Mouse (Mus musculus) limb, embryonic 14.5 days (tissue): ENCODE measurements at regions not wholly inside any gene's neighbourhood (a gene's known extent, or its start where the extent isn't known, plus 50 kb on each side); places are given as distances from the start of the nearest gene placed in this dataset.

Experiments
- ATAC-seq: fragments of 200-750 bp; cut with Nextera tagmentation; 2 replicates; pipeline ENCODE4 v1.8.0; 2017; ENCODE audit warnings: low read depth, moderate number of reproducible peaks, moderate TSS enrichment; ENCODE audit not compliant: low FRiP score
- DNase-seq: peaks from one replicate; pipeline ENCODE4 v3.0.0-alpha.2; 2015; ENCODE audit warnings: low spot score
- H3K27ac ChIP-seq: fragments of 300-500 bp; sonication (generic); replicated peaks from 2 replicates; pipeline ENCODE4 v1.5.1; 2014; ENCODE audit warnings: low read depth, mild to moderate bottlenecking, low read length, moderate library complexity, mixed read lengths
- H3K27me3 ChIP-seq: fragments of 300-500 bp; sonication (generic); 2 replicates; pipeline ENCODE4 v1.6.1; 2014; ENCODE audit warnings: low read length, mixed read lengths; ENCODE audit not compliant: control insufficient read depth, insufficient read depth
- H3K36me3 ChIP-seq: fragments of 300-500 bp; sonication (generic); 2 replicates; pipeline ENCODE4 v1.6.1; 2014; ENCODE audit warnings: mild to moderate bottlenecking, low read length, moderate library complexity, mixed read lengths; ENCODE audit not compliant: control insufficient read depth, insufficient read depth
- H3K4me1 ChIP-seq: fragments of 300-500 bp; sonication (generic); 2 replicates; pipeline ENCODE4 v1.6.1; 2014; ENCODE audit warnings: antibody characterized with exemption, low read length, mixed read lengths; ENCODE audit not compliant: control insufficient read depth, insufficient read depth
- H3K4me2 ChIP-seq: fragments of 300-500 bp; sonication (generic); replicated peaks from 2 replicates; pipeline ENCODE4 v1.6.1; 2014; ENCODE audit warnings: low read depth, mild to moderate bottlenecking, low read length, moderate library complexity; ENCODE audit not compliant: severe bottlenecking
- H3K4me3 ChIP-seq: fragments of 300-500 bp; sonication (generic); replicated peaks from 2 replicates; pipeline ENCODE4 v1.5.1; 2014; ENCODE audit warnings: low read length
- H3K9ac ChIP-seq: fragments of 300-500 bp; sonication (generic); 2 replicates; pipeline ENCODE4 v1.6.1; 2014; ENCODE audit warnings: mild to moderate bottlenecking, low read depth, low read length, moderate library complexity; ENCODE audit not compliant: severe bottlenecking
- H3K9me3 ChIP-seq: fragments of 300-500 bp; sonication (generic); 2 replicates; pipeline ENCODE4 v1.6.1; 2016; ENCODE audit warnings: low read length; ENCODE audit not compliant: control insufficient read depth
- POLR2A ChIP-seq: fragments of 200-500 bp; IDR thresholded peaks from 2 replicates; pipeline ENCODE4 v1.8.0; 2012; ENCODE audit warnings: inconsistent platforms, mild to moderate bottlenecking, moderate library complexity, borderline replicate concordance; ENCODE audit not compliant: insufficient read depth, insufficient read length; ENCODE audit errors: extremely low read depth
- WGBS: fragments of 180-500 bp; shearing (Covaris S2); extraction: QIAGEN DNeasy Blood & Tissue Kit; methylation state at CpG from one replicate; pipeline ENCODE4 v1.1.7; 2014; 5-methylcytosine and 5-hydroxymethylcytosine counted together

- no peaks in the 10 kb centered on the region for H3K27me3 ChIP-seq
- H3K4me2 ChIP-seq, result no peak overlapping the region
- H3K9ac ChIP-seq, result no peak overlapping the region
- H3K4me1 ChIP-seq, result 0 out of 2 replicates have a peak, but pooled peaks cover 11% of the 10 kb centered on the region
- no peak overlapping the region for H3K4me3 ChIP-seq
- no peaks in the 10 kb centered on the region for H3K9me3 ChIP-seq
- ATAC-seq (no peak), DNase-seq (no peak)
- no peak for TF ChIP-seq POLR2A
- H3K36me3 ChIP-seq, result no peaks in the 10 kb centered on the region
- WGBS, result 82% methylated on average over 3 of the region's 3 CpGs
- H3K27ac ChIP-seq, result no peak overlapping the region
These were observed 253.4 kb downstream of the Tle4 start for GRCm38 (mm10) chr19:14344467-14344866.

GRCm38 (mm10) chr19:14347026-14347425 lies 250.8 kb downstream of the Tle4 start:
- DNase-seq, result peak; percentile 41
- WGBS, result 19% methylated on average over 2 of the region's 2 CpGs
- Histone ChIP-seq H3K36me3 (no peaks in the 10 kb centered on the region), H3K9me3 (no peaks in the 10 kb centered on the region), H3K27ac (no peak overlapping the region), H3K27me3 (no peaks in the 10 kb centered on the region), H3K4me2 (no peak overlapping the region), H3K4me3 (no peak overlapping the region), H3K4me1 (0 out of 2 replicates have a peak, but pooled peaks cover 11% of the 10 kb centered on the region), H3K9ac (no peak overlapping the region)
- peak; percentile 73; the same call in 1 of the 2 replicates for ATAC-seq
- TF ChIP-seq POLR2A, result no peak

DNA sequence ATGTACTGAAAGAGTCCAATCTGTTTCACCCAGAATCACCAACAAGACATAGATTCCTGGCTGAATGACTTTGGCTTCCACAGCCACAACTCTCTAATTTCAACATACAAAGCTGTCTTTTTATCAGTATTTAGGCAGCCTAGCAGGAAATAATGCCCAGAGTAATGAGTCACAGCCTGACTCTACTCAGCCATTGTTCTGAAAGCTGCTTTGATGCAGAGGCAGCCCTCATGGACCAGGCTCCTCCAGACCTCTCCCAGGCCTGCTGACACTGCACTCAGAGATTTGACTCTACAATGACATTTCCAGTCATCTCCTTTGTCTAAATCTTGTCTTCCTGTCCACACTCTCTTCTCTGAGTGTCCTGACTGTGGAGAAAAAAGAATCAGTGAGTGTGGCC lies 250.4 kb downstream of the Tle4 start:
- no peak overlapping the region for H3K27ac ChIP-seq
- no peak overlapping the region for H3K4me3 ChIP-seq
- ATAC-seq, result no peak
- no peak overlapping the region for H3K4me2 ChIP-seq
- no peak for TF ChIP-seq POLR2A
- H3K36me3 ChIP-seq, result no peaks in the 10 kb centered on the region
- DNase-seq, result no peak
- no peak overlapping the region for H3K9ac ChIP-seq
- H3K27me3 ChIP-seq, result no peaks in the 10 kb centered on the region
- no peaks in the 10 kb centered on the region for H3K9me3 ChIP-seq
- H3K4me1 ChIP-seq, result 0 out of 2 replicates have a peak, but pooled peaks cover 11% of the 10 kb centered on the region

GRCm38 (mm10) chr19:14349753-14350152 lies 248.1 kb downstream of the Tle4 start:
- H3K27ac ChIP-seq, result no peak overlapping the region
- no peak overlapping the region for H3K4me3 ChIP-seq
- ATAC-seq (no peak), DNase-seq (no peak)
- no peak overlapping the region for H3K9ac ChIP-seq
- no peaks in the 10 kb centered on the region for H3K27me3 ChIP-seq
- 83% methylated on average over 2 of the region's 2 CpGs for WGBS
- H3K4me2 ChIP-seq, result no peak overlapping the region
- TF ChIP-seq POLR2A, result no peak
- H3K9me3 ChIP-seq, result no peaks in the 10 kb centered on the region
- 0 out of 2 replicates have a peak, but pooled peaks cover 11% of the 10 kb centered on the region for H3K4me1 ChIP-seq
- no peaks in the 10 kb centered on the region for H3K36me3 ChIP-seq

DNA sequence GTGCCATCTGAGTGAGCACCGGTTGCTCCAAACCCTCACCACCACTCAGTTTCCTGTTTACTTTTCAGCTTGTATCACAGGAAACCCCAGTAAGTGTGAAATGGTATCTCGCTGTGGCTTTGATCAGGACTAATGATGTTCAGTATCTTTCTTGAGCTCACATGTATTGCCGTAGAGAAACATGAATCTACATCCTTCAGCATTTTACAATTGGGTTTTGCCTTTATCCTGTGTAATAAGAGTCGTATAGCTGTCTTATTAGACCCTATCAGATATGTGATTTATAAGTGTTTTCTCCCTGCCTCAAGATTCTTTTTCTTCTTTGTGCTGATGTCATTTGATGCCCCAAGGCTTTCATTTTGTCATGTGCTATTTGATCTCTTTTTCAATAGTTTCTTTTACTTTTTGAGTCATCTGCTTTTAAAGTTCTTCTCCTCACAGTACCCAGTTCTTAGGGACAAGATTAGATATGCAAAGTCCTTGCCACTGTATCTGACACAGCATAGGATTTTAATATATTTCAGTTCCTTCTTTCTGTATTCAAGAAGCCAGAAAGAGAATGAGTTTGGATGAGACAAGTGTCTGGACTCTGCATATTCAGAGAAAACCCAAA lies 246.0 kb downstream of the Tle4 start:
- Histone ChIP-seq H3K9ac (no peak overlapping the region), H3K4me2 (no peak overlapping the region), H3K4me1 (0 out of 2 replicates have a peak, but pooled peaks cover 10% of the 10 kb centered on the region), H3K4me3 (no peak overlapping the region), H3K27ac (no peak overlapping the region), H3K36me3 (no peaks in the 10 kb centered on the region), H3K27me3 (no peaks in the 10 kb centered on the region), H3K9me3 (no peaks in the 10 kb centered on the region)
- ATAC-seq (no peak), DNase-seq (no peak)
- WGBS, result 58% methylated on average over 4 of the region's 4 CpGs
- no peak for TF ChIP-seq POLR2A
